Mouse (Mus musculus): ENCODE results near the gene Dhrs2.

Dhrs2 gene

DNA sequence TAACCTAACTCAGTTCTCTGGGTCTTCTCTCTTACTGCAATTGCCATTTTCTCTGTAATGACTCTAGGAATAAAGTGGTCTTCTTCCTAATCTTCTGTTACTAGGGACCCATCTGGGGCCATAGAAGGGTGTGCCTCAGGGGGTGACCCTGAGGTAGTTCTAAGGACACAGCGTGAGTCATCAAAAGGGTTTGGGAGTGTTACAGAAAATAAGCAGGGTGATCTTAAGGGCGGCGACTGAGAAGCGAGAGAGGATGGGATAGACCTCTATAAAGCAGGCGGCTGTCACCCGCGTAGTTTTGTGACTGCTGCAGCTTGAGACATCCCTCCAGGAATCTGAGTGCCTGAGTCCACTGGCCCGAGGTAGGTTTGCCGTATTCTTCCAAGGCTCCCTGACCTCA is at the start of gene Dhrs2:
Gene Dhrs2 (plus strand): TSS at position 301 of the 400 bp plus-strand sequence.
- POLR2A ChIA-PET = interaction anchor here in 2 of 4 experiments (0.6 kb wide), 2 partner anchors 65 to 166 kb away, joined by 6 to 8 read pairs; no protein-coding TSS in a partner anchor
- CTCF ChIA-PET = no interaction called here

DNA sequence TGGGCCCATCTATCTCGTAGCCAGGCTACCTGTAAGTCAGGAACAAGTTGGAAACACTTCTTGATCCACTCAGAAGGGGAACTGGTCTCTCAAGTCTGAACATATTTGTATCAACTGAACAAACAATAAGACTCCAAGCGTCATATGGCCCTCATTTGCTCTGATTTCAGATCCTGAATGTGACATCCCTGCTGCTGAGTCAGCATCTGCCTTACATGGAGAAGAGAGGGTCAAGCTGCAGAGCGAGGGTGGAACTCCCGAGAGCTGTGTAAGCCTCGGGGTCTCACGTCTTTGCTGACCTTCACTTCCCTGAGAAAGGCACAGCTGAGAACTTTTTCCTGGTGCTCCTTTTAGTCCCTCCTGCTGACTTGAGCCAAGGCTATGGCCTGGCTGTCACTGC is 47.6 kb upstream of the Dhrs2 start:
- CTCF ChIA-PET = interaction anchor here in 2 of 4 experiments (0.6 to 4.4 kb wide), 2 partner anchors 12 to 411 kb away, joined by 4 to 33 read pairs; partner anchors contain the start of gene Emc9 (in 1 of the 2)
- POLR2A ChIA-PET = interaction anchor here in 1 of 4 experiments (0.6 to 0.8 kb wide), 2 partner anchors 13 to 14 kb away, joined by 3 read pairs; no protein-coding TSS in a partner anchor

DNA sequence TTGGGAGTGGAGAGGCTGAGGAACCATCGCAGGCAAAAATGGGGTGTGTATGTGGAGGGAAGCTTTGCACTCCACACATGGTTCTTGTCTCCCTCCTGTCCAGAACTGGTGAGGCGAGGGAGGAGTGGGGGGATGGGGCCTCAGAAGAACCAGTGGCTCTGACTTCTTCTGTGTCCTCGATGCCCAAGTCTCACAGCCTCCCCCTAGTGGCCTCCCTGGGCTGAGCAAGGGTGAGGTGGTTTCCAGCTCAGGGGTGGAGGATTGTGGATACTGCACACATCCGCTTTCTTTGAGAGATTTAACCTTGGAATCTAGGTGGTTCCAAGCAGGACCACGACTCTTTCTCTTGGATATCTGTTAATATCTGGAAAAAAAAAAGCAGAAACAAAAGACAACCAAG is 44.5 kb upstream of the Dhrs2 start:
- ChIA-PET POLR2A (interaction anchor here in 3 of 4 experiments (0.5 to 3.6 kb wide), 5 partner anchors 12 to 383 kb away, joined by 3 to 18 read pairs (median 3); partner anchors contain the start of genes A730061H03Rik (in 1 of the 3), Dcaf11 (in 1 of the 3) and Jph4 (in 1 of the 3)), CTCF (interaction anchor here (0.6 to 4.4 kb wide), 24 partner anchors 8 to 544 kb away, joined by 3 to 33 read pairs (median 4); partner anchors contain the start of gene Rabggta (in 1 of the 4))

DNA sequence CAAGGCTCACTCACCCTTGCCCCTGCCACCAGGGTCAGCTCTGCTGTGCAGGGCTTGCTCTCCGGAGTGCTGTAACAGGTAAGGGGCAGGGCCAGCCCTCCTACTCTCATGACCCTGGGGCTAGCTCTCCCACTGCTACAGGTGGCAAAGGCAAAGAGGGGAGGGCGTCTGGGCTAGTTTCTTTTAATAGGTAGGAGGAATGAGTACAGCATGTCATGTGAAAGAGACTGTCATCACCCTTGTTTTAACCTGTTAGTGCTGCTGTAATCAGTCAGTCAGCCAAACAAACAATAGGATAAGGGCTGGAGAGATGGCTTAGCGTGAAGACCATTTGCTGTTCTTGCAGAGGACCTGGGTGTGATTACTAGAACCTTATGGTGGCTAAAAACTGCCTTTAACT is 40.9 kb upstream of the Dhrs2 start:
- POLR2A ChIA-PET = interaction anchor here in 1 of 4 experiments (0.7 to 1.3 kb wide), 2 partner anchors 9 to 33 kb away, joined by 3 read pairs; no protein-coding TSS in a partner anchor
- CTCF ChIA-PET = interaction anchor here in 2 of 4 experiments (1.1 to 1.6 kb wide), 2 partner anchors 18 kb away, joined by 4 to 5 read pairs; no protein-coding TSS in a partner anchor

GRCm38 (mm10) chr14:55183231-55183630 is 38.6 kb upstream of the Dhrs2 start:
- ChIA-PET CTCF (no interaction called here), POLR2A (no interaction called here)

- POLR2A ChIA-PET = interaction anchor here in 3 of 4 experiments (1.0 to 1.4 kb wide), 5 partner anchors 9 to 24 kb away, joined by 3 to 4 read pairs (median 3); no protein-coding TSS in a partner anchor
- CTCF ChIA-PET = interaction anchor here in 2 of 4 experiments (0.7 to 1.1 kb wide), 3 partner anchors 24 to 38 kb away, joined by 3 read pairs; no protein-coding TSS in a partner anchor
These were observed 37.1 kb upstream of the Dhrs2 start for GRCm38 (mm10) chr14:55184640-55185145.

GRCm38 (mm10) chr14:55188491-55188890 is 33.3 kb upstream of the Dhrs2 start:
- CTCF ChIA-PET = interaction anchor here in 2 of 4 experiments (1.7 to 1.8 kb wide), 2 partner anchors 11 to 12 kb away, joined by 4 to 6 read pairs; no protein-coding TSS in a partner anchor
- POLR2A ChIA-PET = interaction anchor here in 1 of 4 experiments (2.5 kb wide), 1 partner anchor 10 kb away, joined by 18 read pairs; no protein-coding TSS in a partner anchor

- CTCF ChIA-PET = interaction anchor here in 3 of 4 experiments (1.0 to 1.7 kb wide), 5 partner anchors 12 to 67 kb away, joined by 3 to 6 read pairs (median 4); no protein-coding TSS in a partner anchor
- POLR2A ChIA-PET = interaction anchor here in 2 of 4 experiments (1.2 to 2.5 kb wide), 2 partner anchors 9 to 11 kb away, joined by 3 to 18 read pairs; no protein-coding TSS in a partner anchor
These were observed 32.4 kb upstream of the Dhrs2 start for GRCm38 (mm10) chr14:55189351-55189769.

GRCm38 (mm10) chr14:55193354-55193753 is 28.5 kb upstream of the Dhrs2 start:
- ChIA-PET CTCF (interaction anchor here in 1 of 4 experiments (0.6 kb wide), 1 partner anchor 398 kb away, joined by 3 read pairs; the partner anchor contains the start of gene Psme2), POLR2A (no interaction called here)

DNA sequence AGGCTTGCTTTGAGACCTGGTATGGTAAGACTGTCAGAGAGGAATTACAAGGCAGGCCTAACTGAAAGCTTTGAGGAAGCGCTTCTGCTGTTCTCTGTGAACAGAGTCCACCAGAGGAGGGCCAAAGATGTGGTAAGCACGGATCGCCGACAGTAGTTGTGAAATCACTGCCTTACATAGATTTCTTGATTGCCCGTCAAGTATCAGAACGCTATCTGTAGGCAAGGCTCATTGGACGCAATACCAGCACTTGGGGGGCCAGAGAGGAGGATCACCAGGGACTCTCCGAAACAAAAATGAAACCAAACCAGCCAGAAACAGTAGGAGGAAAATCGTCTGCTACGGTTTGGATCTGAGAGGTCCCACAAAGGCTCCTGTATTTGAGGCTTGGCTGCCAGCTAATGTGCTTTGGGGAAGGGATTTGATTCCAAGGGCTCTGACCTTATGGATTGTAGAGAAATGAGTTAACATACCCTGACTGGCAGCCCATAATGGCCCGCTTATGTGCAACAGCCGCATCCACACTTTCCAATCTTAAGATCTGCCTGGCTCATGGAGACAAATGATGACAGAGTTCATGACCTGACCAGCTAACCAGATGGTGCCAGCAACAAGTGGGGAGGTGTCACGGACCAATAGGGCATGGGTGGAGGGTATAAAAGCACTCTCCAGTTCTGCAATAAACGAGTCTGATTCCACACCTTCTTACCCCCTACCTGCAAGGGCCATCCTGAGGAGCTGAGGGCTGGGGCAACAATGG is 27.8 kb upstream of the Dhrs2 start:
- ChIA-PET CTCF (interaction anchor here in 1 of 4 experiments (0.6 kb wide), 1 partner anchor 265 kb away, joined by 3 read pairs; no protein-coding TSS in a partner anchor), POLR2A (interaction anchor here in 2 of 4 experiments (0.6 to 1.0 kb wide), 2 partner anchors 33 to 78 kb away, joined by 3 to 4 read pairs; no protein-coding TSS in a partner anchor)

- ChIA-PET CTCF (no interaction called here), POLR2A (interaction anchor here in 2 of 4 experiments (0.6 to 1.0 kb wide), 2 partner anchors 34 to 79 kb away, joined by 3 to 4 read pairs; no protein-coding TSS in a partner anchor)
These were observed 27.0 kb upstream of the Dhrs2 start for GRCm38 (mm10) chr14:55194786-55195185.

DNA sequence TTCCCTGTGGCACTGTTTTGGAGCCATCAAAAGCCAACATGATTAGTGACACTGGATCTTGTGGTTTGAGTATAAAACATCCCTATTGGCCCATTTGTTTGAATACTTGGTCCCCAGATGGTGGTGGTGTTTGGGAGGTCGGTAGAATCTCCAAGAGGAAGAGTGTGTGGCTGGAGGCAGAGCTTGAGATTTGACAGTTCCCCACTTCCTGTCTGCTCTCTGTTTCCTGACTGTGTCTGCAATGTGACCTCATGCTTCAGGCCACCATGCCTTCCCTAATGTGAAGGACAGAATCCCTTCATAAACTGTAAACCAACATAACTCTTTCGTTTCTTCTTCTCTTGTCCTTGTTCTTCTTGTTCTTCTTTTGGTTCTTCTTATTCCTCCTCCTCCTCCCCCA is 24.7 kb upstream of the Dhrs2 start:
- POLR2A ChIA-PET = no interaction called here

GRCm38 (mm10) chr14:55198187-55198586 is 23.6 kb upstream of the Dhrs2 start:
- ChIA-PET CTCF (no interaction called here), POLR2A (no interaction called here)

More for the DNA sequence above, 24.7 kb upstream of the Dhrs2 start:
- CTCF ChIA-PET = interaction anchor here in 1 of 4 experiments (0.6 kb wide), 1 partner anchor 75 kb away, joined by 3 read pairs; no protein-coding TSS in a partner anchor

DNA sequence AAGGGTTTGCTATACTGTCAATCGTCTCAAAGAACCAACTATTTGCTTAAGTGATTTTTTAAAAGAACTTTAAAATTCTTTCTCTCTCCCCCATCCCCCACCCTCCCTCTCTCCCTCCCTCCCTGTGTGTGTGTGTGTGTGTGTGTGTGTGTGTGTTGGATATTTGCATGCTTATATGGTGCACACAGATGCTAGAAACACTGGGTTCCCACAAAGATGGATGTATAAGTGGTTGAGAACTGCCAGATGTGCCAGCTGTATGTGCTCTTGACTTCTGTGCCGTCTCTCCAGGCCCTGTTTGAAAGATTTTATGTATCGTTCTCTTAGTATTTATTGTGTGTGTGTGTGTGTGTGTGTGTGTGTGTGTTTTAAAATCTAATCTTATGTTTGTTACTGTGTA is 17.3 kb upstream of the Dhrs2 start:
- CTCF ChIA-PET = interaction anchor here in 1 of 4 experiments (1.2 kb wide), 1 partner anchor 10 kb away, joined by 3 read pairs; no protein-coding TSS in a partner anchor
- POLR2A ChIA-PET = no interaction called here

GRCm38 (mm10) chr14:55205045-55205750 is 16.6 kb upstream of the Dhrs2 start:
- CTCF ChIA-PET = no interaction called here
- POLR2A ChIA-PET = no interaction called here

DNA sequence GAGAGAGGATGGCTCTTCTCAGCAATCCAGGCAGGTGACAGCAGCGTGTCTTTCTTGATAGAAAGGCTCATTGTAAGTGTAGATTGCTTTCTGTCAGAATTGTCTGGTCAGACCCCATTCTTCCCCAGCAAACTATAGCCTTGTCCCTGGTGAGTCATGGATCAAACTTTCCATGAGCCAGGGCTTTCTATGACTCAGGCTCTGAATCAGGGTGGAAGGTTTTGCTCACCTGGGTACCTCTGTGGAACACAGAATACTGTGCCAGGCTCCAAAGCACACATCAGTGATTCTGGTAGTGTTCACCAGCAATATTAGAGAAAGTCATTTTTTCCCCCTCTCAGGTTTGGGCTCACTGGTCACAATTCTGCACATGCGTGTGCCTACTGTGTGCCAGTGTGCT is 13.5 kb upstream of the Dhrs2 start:
- POLR2A ChIA-PET = no interaction called here
- CTCF ChIA-PET = interaction anchor here in 1 of 4 experiments (1.2 kb wide), 1 partner anchor 91 kb away, joined by 3 read pairs; the partner anchor contains the start of gene Jph4

- ChIA-PET CTCF (interaction anchor here (0.6 to 2.0 kb wide), 15 partner anchors 24 to 292 kb away, joined by 3 to 29 read pairs (median 5); partner anchors contain the start of gene Dhrs4 (in 1 of the 4)), POLR2A (interaction anchor here in 2 of 4 experiments (0.5 to 0.6 kb wide), 2 partner anchors 219 to 311 kb away, joined by 3 to 6 read pairs; partner anchors contain the start of gene Myh7 (in 1 of the 2))
These were observed 8.2 kb upstream of the Dhrs2 start for GRCm38 (mm10) chr14:55213621-55214020.

- CTCF ChIA-PET = interaction anchor here (0.5 to 2.0 kb wide), 36 partner anchors 10 to 279 kb away, joined by 3 to 29 read pairs (median 4); partner anchors contain the start of genes Dhrs4 (in 1 of the 4) and Jph4 (in 1 of the 4)
These were observed 7.3 kb upstream of the Dhrs2 start for GRCm38 (mm10) chr14:55214507-55214906.

More at GRCm38 (mm10) chr14:55214507-55214906, 7.3 kb upstream of the Dhrs2 start:
- POLR2A ChIA-PET = interaction anchor here in 1 of 4 experiments (0.6 kb wide), 1 partner anchor 310 kb away, joined by 3 read pairs; no protein-coding TSS in a partner anchor

Measured in embryonic stem cell, embryonic (primary cell).